Mouse (Mus musculus): ENCODE measurements at regions not wholly inside any gene's neighbourhood (a gene's known extent, or its start where the extent isn't known, plus 50 kb on each side); places are given as distances from the start of the nearest gene placed in this dataset.

GRCm38 (mm10) chr2:144191018-144191417 is 79.4 kb upstream of the Mgme1 start:
- peaks cover 2 to 18% of the 10 kb centered on the region in 2 experiments; a peak in 3 of 4 replicates for H3K4me1 ChIP-seq (ENCODE audit: control insufficient read depth in 2 of 2, insufficient read depth in 2 of 2, low read length in 2 of 2, poor library complexity in 1 of 2)
- in situ Hi-C loops (cut with MboI; ENCODE audit: low sequenced_read_pairs in 2 of 2, unreplicated experiment in 2 of 2) = no loop called here
- DNase-seq (ENCODE audit: low read depth, low spot score) = no peak
- no peaks in the 10 kb centered on the region for H3K9me3 ChIP-seq (ENCODE audit: control insufficient read depth, insufficient read depth, low read depth, low read length)
- H3K4me3 ChIP-seq (ENCODE audit: insufficient read depth in 1 of 2, low read depth in 1 of 2, low read length in 2 of 2, poor library complexity in 1 of 2, severe bottlenecking in 1 of 2) = no peak overlapping the region
- no peak overlapping the region for H3K27ac ChIP-seq (ENCODE audit: insufficient read depth, low read depth, low read length, poor library complexity, severe bottlenecking)
- H3K9ac ChIP-seq (ENCODE audit: insufficient read depth, low read depth, low read length, poor library complexity, severe bottlenecking) = no peak overlapping the region
- no peaks in the 10 kb centered on the region for H3K36me3 ChIP-seq (ENCODE audit: control insufficient read depth, insufficient read depth, low read length, poor library complexity, severe bottlenecking)
- no peak for TF ChIP-seq CHD2 (IDR thresholded peaks at IDR 0.05; ENCODE audit: low read depth, low read length)
- TF ChIP-seq ZC3H11A (IDR thresholded peaks at IDR 0.05; ENCODE audit: borderline replicate concordance, low read depth, low read length) = no peak
- TF ChIP-seq ZNF384 (IDR thresholded peaks at IDR 0.05; ENCODE audit: low read depth, low read length) = no peak
- TF ChIP-seq MAFK (IDR thresholded peaks at IDR 0.05; ENCODE audit: insufficient read depth, low read depth, low read length) = no peak
- no peak for TF ChIP-seq HCFC1 (IDR thresholded peaks at IDR 0.05; ENCODE audit: borderline replicate concordance, insufficient read depth, low read length)

- H3K9me3 ChIP-seq (ENCODE audit: control insufficient read depth, insufficient read depth, low read depth, low read length) = no peaks in the 10 kb centered on the region
- no peak overlapping the region for H3K4me3 ChIP-seq (ENCODE audit: insufficient read depth in 1 of 2, low read depth in 1 of 2, low read length in 2 of 2, poor library complexity in 1 of 2, severe bottlenecking in 1 of 2)
- TF ChIP-seq HCFC1 (IDR thresholded peaks at IDR 0.05; ENCODE audit: borderline replicate concordance, insufficient read depth, low read length) = no peak
- TF ChIP-seq ZNF384 (IDR thresholded peaks at IDR 0.05; ENCODE audit: low read depth, low read length) = no peak
- TF ChIP-seq MAFK (IDR thresholded peaks at IDR 0.05; ENCODE audit: insufficient read depth, low read depth, low read length) = no peak
- TF ChIP-seq ZC3H11A (IDR thresholded peaks at IDR 0.05; ENCODE audit: borderline replicate concordance, low read depth, low read length) = no peak
- TF ChIP-seq CHD2 (IDR thresholded peaks at IDR 0.05; ENCODE audit: low read depth, low read length) = no peak
- peaks cover 2 to 15% of the 10 kb centered on the region in 2 experiments; a peak in 3 of 4 replicates for H3K4me1 ChIP-seq (ENCODE audit: control insufficient read depth in 2 of 2, insufficient read depth in 2 of 2, low read length in 2 of 2, poor library complexity in 1 of 2)
- H3K9ac ChIP-seq (ENCODE audit: insufficient read depth, low read depth, low read length, poor library complexity, severe bottlenecking) = no peak overlapping the region
- H3K27ac ChIP-seq (ENCODE audit: insufficient read depth, low read depth, low read length, poor library complexity, severe bottlenecking) = no peak overlapping the region
- no peaks in the 10 kb centered on the region for H3K36me3 ChIP-seq (ENCODE audit: control insufficient read depth, insufficient read depth, low read length, poor library complexity, severe bottlenecking)
- DNase-seq (ENCODE audit: low read depth, low spot score) = no peak
- in situ Hi-C loops (cut with MboI; ENCODE audit: low sequenced_read_pairs in 2 of 2, unreplicated experiment in 2 of 2) = no loop called here
Measured at GRCm38 (mm10) chr2:144191707-144192106, 78.8 kb upstream of the Mgme1 start.

- Histone ChIP-seq H3K9ac (ENCODE audit: insufficient read depth, low read depth, low read length, poor library complexity, severe bottlenecking) (no peak overlapping the region), H3K36me3 (ENCODE audit: control insufficient read depth, insufficient read depth, low read length, poor library complexity, severe bottlenecking) (no peaks in the 10 kb centered on the region), H3K27ac (ENCODE audit: insufficient read depth, low read depth, low read length, poor library complexity, severe bottlenecking) (no peak overlapping the region), H3K9me3 (ENCODE audit: control insufficient read depth, insufficient read depth, low read depth, low read length) (no peaks in the 10 kb centered on the region), H3K4me1 (ENCODE audit: control insufficient read depth in 2 of 2, insufficient read depth in 2 of 2, low read length in 2 of 2, poor library complexity in 1 of 2) (peaks cover 2 to 15% of the 10 kb centered on the region in 2 experiments; a peak in 3 of 4 replicates), H3K4me3 (ENCODE audit: insufficient read depth in 1 of 2, low read depth in 1 of 2, low read length in 2 of 2, poor library complexity in 1 of 2, severe bottlenecking in 1 of 2) (no peak overlapping the region)
- DNase-seq (ENCODE audit: low read depth, low spot score) = no peak
- in situ Hi-C loops (cut with MboI; ENCODE audit: low sequenced_read_pairs in 2 of 2, unreplicated experiment in 2 of 2) = no loop called here
- TF ChIP-seq ZNF384 (IDR thresholded peaks at IDR 0.05; ENCODE audit: low read depth, low read length) (no peak), CHD2 (IDR thresholded peaks at IDR 0.05; ENCODE audit: low read depth, low read length) (no peak), MAFK (IDR thresholded peaks at IDR 0.05; ENCODE audit: insufficient read depth, low read depth, low read length) (no peak), ZC3H11A (IDR thresholded peaks at IDR 0.05; ENCODE audit: borderline replicate concordance, low read depth, low read length) (no peak), HCFC1 (IDR thresholded peaks at IDR 0.05; ENCODE audit: borderline replicate concordance, insufficient read depth, low read length) (no peak)
Measured at GRCm38 (mm10) chr2:144192428-144192827, 78.0 kb upstream of the Mgme1 start.

- TF ChIP-seq ZNF384 (IDR thresholded peaks at IDR 0.05; ENCODE audit: low read depth, low read length) (no peak), CHD2 (IDR thresholded peaks at IDR 0.05; ENCODE audit: low read depth, low read length) (no peak)
- in situ Hi-C loops (cut with MboI; ENCODE audit: low sequenced_read_pairs in 2 of 2, unreplicated experiment in 2 of 2) = no loop called here
- no peak overlapping the region for H3K9ac ChIP-seq (ENCODE audit: insufficient read depth, low read depth, low read length, poor library complexity, severe bottlenecking)
- no peak overlapping the region; a peak in 1 of 4 replicates for H3K4me3 ChIP-seq (ENCODE audit: insufficient read depth in 1 of 2, low read depth in 1 of 2, low read length in 2 of 2, poor library complexity in 1 of 2, severe bottlenecking in 1 of 2)
- H3K36me3 ChIP-seq (ENCODE audit: control insufficient read depth, insufficient read depth, low read length, poor library complexity, severe bottlenecking) = no peaks in the 10 kb centered on the region
- H3K4me1 ChIP-seq (ENCODE audit: control insufficient read depth in 2 of 2, insufficient read depth in 2 of 2, low read length in 2 of 2, poor library complexity in 1 of 2) = peaks cover 0 to 6% of the 10 kb centered on the region in 2 experiments; a peak in 1 of 4 replicates
- H3K27ac ChIP-seq (ENCODE audit: insufficient read depth, low read depth, low read length, poor library complexity, severe bottlenecking) = no peak overlapping the region
- H3K9me3 ChIP-seq (ENCODE audit: control insufficient read depth, insufficient read depth, low read depth, low read length) = no peaks in the 10 kb centered on the region
- DNase-seq (ENCODE audit: low read depth, low spot score) = no peak
Measured at GRCm38 (mm10) chr2:144195851-144196250, 74.6 kb upstream of the Mgme1 start.

- no peaks in the 10 kb centered on the region for H3K9me3 ChIP-seq (ENCODE audit: control insufficient read depth, insufficient read depth, low read depth, low read length)
- no peak overlapping the region for H3K9ac ChIP-seq (ENCODE audit: insufficient read depth, low read depth, low read length, poor library complexity, severe bottlenecking)
- no peak overlapping the region for H3K4me3 ChIP-seq (ENCODE audit: insufficient read depth in 1 of 2, low read depth in 1 of 2, low read length in 2 of 2, poor library complexity in 1 of 2, severe bottlenecking in 1 of 2)
- H3K36me3 ChIP-seq (ENCODE audit: control insufficient read depth, insufficient read depth, low read length, poor library complexity, severe bottlenecking) = no peaks in the 10 kb centered on the region
- H3K27ac ChIP-seq (ENCODE audit: insufficient read depth, low read depth, low read length, poor library complexity, severe bottlenecking) = no peak overlapping the region
- H3K4me1 ChIP-seq (ENCODE audit: control insufficient read depth in 2 of 2, insufficient read depth in 2 of 2, low read length in 2 of 2, poor library complexity in 1 of 2) = peaks cover 0 to 2% of the 10 kb centered on the region in 2 experiments; a peak in 1 of 4 replicates
- no peak for TF ChIP-seq ZNF384 (IDR thresholded peaks at IDR 0.05; ENCODE audit: low read depth, low read length)
- no peak for TF ChIP-seq HCFC1 (IDR thresholded peaks at IDR 0.05; ENCODE audit: borderline replicate concordance, insufficient read depth, low read length)
- no peak for TF ChIP-seq CHD2 (IDR thresholded peaks at IDR 0.05; ENCODE audit: low read depth, low read length)
- TF ChIP-seq ZC3H11A (IDR thresholded peaks at IDR 0.05; ENCODE audit: borderline replicate concordance, low read depth, low read length) = no peak
- TF ChIP-seq MAFK (IDR thresholded peaks at IDR 0.05; ENCODE audit: insufficient read depth, low read depth, low read length) = no peak
- in situ Hi-C loops (cut with MboI; ENCODE audit: low sequenced_read_pairs in 2 of 2, unreplicated experiment in 2 of 2) = no loop called here
- no peak for DNase-seq (ENCODE audit: low read depth, low spot score)
Measured at GRCm38 (mm10) chr2:144197139-144197538, 73.3 kb upstream of the Mgme1 start.

All from ES-E14 (cell line).